Mouse (Mus musculus): ENCODE results near the gene Zfp444.
"Not testable (repeated sequence)": the region's sequence is repeated elsewhere in the genome, so short reads cannot be mapped to it uniquely, and the experiment has no call there.

Gene Zfp444

DNA sequence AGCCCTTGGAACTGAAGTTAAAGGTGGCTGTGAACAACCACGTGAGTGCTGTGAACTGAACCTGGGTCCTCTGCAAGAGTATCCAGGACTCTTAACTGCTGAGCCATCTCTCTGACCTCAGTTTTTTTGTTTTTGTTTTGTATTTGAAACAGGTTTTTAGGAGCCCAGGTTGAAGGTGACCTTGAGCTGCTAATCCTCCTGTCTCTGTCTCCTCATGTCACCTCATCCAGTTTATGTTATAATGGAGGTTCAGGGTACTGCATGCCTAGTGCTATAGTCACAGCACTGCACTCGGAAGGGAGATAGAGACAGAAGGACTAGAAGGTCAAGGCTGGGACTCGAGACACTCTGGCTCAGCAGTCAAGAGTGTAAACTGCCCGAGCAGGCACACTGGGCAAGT lies 9.9 kb upstream of the Zfp444 start:
- no peak for DNase-seq

GRCm38 (mm10) chr7:6164671-6165070 lies 7.4 kb upstream of the Zfp444 start:
- DNase-seq: no peak

GRCm38 (mm10) chr7:6169403-6169802 lies 2.6 kb upstream of the Zfp444 start:
- DNase-seq: peak; percentile 85

DNA sequence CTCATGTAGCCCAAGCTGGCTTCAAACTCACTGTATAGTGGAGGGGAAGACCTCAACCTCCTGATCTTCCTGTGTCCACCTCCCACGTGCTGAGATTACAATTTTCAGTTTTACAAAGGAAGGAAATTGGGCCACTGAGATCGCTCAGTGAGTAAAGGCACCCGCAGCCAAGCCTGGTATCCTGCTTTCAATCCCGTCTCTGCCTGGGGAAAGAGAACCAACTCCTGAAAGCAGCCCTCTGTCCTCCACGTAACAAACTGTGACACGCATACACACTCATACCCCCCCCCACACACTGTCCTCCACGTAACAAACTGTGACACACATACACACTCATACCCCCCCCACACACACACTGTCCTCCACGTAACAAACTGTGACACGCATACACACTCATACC lies 1.6 kb upstream of the Zfp444 start:
- DNase-seq: no peak

- DNase-seq: no peak
Measured at GRCm38 (mm10) chr7:6170871-6171270, 1.2 kb upstream of the Zfp444 start.

GRCm38 (mm10) chr7:6171444-6172005 lies 501 bp upstream of the Zfp444 start:
- DNase-seq: peak; percentile 86

DNA sequence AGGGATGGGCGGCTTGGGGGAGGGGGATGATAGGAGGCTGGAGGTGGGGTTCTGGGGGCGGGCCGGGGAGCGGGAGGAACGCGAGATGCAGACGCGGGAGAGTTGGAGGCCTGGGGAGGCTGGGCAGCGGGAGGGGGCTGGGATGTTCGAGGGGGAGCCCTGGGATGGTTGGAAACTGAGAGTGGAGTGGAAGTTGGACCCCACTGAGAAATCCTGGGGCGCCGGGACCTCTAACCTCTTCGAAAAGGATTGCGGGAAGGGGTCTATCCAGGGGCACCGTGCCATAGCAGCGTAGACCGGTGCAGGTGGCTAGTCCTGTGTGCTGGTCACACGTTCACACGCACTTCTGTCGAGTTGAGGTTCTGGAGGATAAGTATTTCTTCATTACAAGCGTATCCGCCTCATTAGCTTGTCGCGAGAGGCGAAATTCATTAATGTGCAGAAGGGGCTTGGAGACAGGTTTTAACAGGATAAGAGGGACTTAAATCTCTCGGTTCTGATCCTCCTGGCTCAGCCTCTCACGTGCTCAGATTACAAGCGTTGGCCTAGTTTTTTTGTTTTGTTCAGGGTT lies 733 bp downstream of the Zfp444 start:
- DNase-seq: no peak

GRCm38 (mm10) chr7:6173872-6174271 lies 1.8 kb downstream of the Zfp444 start:
- DNase-seq: peak; percentile 73

- peak; percentile 58 for DNase-seq
Measured at GRCm38 (mm10) chr7:6174365-6174987, 2.5 kb downstream of the Zfp444 start.

- no peak for DNase-seq
Measured at GRCm38 (mm10) chr7:6179013-6179412, 7.0 kb downstream of the Zfp444 start.

DNA sequence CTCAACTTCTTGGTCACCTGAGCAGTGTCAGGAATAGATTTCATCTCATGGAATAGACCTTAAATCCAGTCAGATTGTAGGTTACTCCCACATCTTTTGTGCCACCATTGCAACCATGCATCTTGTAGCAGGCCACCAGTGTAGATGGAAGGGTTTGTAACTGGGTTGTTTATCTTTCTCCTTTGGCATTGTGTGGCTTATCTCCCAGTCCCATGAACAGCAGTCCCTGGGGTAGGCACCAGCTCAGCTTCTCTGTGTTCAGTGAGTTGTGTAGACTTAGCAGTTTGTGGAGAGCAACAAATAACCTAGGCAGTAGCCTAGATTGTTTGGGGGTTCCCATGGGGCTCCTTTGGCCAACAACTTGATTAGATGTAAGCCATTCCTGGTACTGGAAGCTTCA lies 10.9 kb downstream of the Zfp444 start:
- DNase-seq: no peak

DNA sequence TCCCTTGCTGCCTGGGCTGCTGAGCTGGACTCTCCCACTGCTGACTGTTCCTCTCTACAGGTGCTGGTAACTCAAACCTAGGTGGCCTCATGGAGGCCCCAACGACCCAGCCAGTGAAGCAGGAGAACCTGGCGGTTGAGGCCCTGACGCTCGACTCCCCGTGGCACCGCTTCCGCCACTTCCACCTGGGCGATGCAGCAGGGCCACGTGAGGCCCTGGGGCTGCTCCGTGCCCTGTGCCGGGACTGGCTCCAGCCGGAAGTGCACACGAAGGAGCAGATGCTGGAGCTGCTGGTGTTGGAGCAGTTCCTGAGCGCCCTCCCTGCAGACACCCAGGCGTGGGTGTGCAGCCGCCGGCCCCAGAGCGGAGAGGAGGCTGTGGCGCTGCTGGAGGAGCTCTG lies 11.8 kb downstream of the Zfp444 start:
- peak; percentile 69 for DNase-seq

DNA sequence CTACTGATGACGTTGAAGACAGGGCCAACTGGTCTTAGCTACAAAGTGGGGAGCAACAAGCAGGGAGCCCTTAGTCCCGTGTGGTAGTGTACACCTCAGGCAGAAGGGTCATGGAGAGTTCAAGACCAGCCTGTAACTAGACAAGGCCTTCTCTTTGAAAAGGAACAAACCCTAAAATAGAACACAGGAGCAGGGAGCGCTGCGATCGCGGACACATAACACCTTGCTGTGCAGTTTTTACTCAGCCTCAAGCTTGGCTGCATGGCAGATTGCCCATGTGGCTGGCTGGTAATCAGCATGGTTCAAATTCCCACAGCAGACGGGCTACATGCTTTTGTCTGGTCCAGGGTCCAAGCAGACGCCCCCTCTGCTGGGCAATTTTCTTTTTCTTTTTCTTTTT lies 12.5 kb downstream of the Zfp444 start:
- peak; percentile 67 for DNase-seq

DNA sequence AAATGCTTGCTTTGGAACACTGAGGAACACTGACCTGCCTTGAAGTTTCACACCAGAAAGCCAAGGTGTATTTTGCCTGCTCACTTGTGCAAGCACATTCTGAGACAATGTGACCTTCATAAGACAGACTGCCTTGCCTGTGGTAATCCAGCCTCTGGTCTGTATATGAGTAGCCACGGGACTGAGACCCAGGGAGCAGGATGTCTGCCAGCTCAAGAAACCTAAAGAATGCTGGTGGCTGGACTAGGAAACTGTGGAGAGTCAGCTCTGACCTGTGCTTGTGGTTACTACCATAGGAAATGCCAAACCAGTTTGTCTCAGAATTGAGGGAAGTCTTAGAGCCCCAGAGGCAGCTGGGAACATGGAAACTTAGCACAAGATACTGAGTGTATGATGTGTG lies 13.4 kb downstream of the Zfp444 start:
- peak; percentile 30 for DNase-seq

DNA sequence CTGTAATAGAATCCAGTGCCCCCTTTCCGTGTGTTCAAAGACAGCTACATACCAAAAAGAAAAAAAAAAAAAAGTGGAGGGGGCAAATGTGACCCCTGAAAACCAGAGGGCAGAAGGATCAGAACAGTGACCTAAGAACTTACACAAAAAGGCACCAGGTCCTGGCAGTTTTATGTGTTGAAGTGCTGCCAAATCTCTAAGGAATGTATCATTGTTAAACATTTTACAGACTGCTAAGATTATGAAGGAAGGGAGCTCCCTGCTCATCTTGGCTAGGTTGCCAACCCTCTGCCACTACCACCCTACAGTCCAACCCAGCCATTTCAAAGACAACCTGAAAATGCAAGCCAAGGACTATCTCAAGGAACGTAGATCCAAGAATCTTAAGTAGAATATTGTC lies 14.2 kb downstream of the Zfp444 start:
- DNase-seq: peak; percentile 43

- DNase-seq: no peak
Measured at GRCm38 (mm10) chr7:6186756-6187155, 14.7 kb downstream of the Zfp444 start.

DNA sequence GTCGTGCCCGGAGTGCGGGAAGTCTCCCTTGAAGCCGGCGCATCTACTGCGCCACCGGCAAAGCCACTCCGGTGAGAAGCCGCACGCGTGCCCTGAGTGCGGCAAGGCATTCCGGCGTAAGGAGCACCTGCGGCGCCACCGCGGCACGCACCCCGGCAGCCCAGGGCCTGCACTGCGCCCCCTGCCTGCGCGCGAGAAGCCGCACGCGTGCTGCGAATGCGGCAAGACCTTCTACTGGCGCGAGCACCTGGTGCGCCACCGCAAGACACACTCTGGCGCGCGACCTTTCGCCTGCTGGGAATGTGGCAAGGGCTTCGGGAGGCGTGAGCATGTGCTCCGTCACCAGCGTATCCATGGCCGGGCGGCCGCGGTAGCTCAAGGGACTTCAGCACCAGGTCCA lies 17.5 kb downstream of the Zfp444 start:
- DNase-seq: peak; percentile 57

DNA sequence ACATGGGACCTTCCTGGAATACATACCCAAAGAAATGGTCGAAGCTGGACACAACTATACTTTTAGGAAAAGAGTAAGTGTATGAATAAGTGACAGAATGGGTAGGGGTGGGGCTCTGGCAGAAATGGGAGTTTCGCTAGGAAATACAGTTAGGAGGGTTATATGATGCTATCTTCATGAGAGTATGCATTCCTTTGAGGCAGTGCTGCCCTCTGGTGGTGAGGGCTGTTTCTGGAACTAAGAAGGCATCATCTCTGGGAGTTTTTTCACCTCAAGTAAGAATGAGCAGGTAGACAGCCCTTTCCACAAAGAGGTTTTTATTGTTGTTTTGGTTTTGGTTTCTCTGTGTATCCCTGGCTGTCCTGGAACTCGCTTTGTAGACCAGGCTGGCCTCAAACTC lies 19.4 kb downstream of the Zfp444 start:
- DNase-seq: peak; percentile 62

DNA sequence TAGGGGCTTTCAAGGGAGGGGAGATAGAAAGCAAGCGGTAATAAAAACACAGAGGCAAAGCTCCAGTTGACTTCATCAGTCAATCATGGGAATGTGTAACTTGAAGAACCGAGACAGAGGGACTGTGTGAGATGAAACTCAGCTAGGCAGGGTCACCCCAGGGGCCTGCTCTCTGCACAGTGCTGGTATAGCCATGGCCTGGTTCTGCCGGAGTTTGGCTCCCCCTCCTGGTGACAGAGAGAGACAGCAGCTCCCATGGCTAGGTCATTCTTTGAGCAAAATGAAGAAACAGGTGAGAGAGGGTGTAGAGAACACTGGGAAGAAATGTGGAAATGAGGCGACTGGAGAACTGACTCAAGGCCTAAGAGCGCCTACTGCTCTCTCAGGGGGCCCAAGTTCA lies 22.1 kb downstream of the Zfp444 start:
- no peak for DNase-seq

DNA sequence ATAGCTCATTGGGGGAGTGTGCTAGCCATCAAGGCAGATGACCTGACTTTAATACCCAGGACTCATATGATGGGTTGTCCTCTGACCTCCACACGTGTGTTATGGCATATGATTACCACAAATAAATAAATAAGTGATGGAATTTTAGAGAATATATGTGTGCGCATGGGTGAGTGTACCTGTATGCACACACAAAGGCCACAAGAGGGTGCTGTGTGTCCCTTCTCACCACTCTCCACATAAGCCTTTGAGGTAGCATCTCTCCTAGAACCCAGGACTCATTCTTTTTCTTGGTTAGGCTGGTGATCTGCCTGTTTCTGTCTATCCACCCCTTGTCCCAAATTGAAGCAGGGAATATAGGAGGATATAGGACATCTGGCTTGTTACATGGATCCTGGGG lies 23.8 kb downstream of the Zfp444 start:
- DNase-seq: no peak

DNA sequence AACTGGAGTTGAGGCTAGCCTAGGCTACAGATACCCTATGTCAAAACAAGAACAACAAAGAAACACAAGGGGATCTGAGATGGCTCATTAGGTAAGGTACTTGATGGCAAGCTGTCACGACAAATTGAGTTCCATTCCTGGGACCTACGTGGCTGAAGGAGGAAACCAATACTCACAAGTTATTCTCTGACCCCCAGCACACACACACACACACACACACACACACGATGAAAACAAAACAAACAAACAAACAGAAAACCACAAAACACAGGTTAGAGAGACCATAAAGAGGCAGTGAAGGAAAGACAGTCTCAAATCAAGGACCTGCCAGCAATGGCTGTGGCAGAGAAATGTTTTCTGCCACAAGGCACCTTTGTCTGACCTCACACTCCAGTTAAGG lies 24.8 kb downstream of the Zfp444 start, which contains the start of gene Galp:
Gene Galp, plus strand, starts transcription at position 301 of the 400 bp plus-strand sequence.
- no peak for DNase-seq

GRCm38 (mm10) chr7:6204200-6204599 lies 32.2 kb downstream of the Zfp444 start:
- DNase-seq: no peak

GRCm38 (mm10) chr7:6213144-6213543 lies 41.1 kb downstream of the Zfp444 start:
- DNase-seq: no peak

DNA sequence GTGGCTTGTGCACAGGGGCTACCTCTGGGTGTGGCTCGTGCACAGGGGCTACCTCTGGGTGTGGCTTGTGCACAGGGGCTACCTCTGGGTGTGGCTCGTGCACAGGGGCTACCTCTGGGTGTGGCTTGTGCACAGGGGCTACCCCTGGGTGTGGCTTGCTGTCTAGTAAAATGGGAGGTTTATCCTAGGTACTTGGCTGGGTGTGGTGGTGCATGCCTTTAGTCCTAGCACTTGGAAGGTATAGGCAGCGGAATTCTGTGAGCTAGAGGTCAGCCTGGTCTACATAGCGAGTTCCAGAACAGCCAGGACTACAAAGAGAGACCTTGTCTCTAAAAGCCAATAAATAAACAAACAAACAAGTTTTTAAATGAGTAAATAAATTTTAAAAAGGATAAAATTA lies 42.7 kb downstream of the Zfp444 start:
- not testable (repeated sequence) for DNase-seq

DNA sequence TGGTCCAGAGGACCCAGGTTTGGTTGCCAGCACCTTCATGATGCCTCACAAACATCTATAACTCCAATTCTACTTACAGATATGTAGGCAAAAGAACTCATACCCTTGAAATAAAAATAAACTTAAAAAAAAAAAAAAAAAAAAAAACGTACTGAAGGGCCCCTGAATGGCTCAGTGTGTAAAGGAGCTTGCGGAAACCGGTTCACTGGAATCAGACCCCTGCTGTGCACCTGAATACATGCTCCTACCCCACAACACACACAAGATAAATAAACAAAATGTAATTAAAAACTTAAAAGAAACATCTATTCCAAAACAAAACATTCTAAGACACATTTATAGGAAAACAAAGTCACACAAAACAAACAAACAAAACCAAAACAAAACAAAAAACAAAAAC lies 48.1 kb downstream of the Zfp444 start:
- no peak for DNase-seq

All from kidney, adult 11 months (tissue).